Mouse (Mus musculus): ENCODE measurements around the gene Ndc80. TPM values are rescaled to one million over a fixed set of nuclear protein-coding genes. Genes with fewer than 3 reads are reported as not detected.
"Not testable (repeated sequence)": the region's sequence is repeated elsewhere in the genome, so short reads cannot be mapped to it uniquely, and the experiment has no call there.

Gene Ndc80
- total RNA-seq, 4 experiments from 2014 or later = not detected

DNA sequence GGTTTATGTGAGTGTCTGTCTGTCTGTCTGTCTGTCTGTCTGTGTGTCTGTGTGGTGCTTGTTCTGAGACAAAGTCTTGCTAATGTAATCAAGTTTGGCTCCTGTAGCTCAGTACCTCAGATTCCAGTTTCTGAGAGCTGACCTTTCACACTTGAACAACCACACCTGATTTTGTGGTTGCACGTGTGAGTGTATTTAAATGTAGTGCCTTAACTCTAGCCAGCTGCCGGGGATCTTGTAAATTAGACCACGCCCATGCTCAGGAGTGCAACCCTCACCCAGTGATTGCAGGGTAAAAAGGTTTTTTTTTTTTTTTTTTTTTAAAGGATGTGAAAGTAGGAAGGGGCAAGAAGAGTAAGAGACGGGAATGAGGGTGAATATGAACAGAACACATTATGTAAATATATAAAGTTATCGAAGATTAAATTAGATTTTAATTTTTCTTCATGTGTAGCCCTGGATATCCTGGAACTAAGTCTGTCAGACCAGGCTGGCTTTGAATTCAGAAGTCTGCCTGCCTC is 47.2 kb downstream of the Ndc80 start:
- no peak for DNase-seq (ENCODE audit: low spot score in 2 of 2)

- DNase-seq (ENCODE audit: low spot score in 2 of 2) = no peak
Measured at GRCm38 (mm10) chr17:71477481-71477880, 49.2 kb downstream of the Ndc80 start.

DNA sequence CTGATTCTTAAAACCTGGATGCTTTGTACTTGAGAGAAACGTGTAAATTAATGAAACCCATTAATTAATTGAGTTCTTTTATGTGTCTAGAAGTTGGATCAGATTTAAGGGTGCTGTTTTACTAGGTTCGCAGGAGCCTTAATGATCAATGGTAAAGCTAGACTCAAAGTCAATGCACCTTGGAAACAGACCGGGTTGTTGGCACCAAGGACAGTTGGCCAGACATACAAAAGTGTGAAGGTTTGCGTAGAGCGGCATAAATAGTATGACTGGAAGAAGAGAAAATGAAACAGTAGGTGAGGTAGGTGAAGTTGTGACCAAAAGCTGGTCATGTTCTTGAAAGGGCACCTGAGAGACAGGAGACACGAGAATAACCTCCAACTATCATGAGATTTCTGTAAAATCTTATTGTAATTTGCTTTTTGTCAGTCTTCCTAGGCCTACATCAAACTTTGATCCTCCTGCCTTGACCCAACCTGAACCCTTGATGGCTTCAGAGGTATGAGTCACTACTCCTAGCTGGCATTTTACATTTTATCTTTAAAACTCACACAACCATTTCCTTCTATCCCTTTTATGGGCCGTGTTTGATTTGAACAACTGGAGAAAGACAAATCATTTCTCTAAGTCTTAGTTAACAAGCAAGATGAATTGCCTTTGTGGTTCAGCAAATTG is 50.2 kb downstream of the Ndc80 start:
- no peak for DNase-seq (ENCODE audit: low spot score in 2 of 2)

DNA sequence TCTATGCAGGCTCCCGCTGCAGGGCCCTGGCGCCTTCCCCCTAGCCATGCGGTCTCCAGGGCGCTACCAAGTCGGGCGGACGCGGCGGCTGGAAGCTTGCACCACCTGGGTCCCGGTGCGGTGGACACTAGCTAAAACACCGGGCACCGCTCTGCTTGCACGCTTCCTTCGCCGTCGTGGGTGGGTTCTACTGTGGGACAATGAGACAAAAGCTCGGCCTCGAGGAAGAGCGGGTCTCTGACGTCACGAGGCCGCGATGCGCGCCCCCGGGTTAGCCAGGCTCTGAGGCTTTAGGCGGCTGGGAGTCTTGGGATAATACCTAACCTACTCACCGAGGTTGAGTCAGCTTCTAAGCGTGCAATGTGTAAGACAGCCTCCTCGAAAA is 51.0 kb downstream of the Ndc80 start:
- DNase-seq (ENCODE audit: low spot score in 2 of 2) = peak; percentile 39 to 41

DNA sequence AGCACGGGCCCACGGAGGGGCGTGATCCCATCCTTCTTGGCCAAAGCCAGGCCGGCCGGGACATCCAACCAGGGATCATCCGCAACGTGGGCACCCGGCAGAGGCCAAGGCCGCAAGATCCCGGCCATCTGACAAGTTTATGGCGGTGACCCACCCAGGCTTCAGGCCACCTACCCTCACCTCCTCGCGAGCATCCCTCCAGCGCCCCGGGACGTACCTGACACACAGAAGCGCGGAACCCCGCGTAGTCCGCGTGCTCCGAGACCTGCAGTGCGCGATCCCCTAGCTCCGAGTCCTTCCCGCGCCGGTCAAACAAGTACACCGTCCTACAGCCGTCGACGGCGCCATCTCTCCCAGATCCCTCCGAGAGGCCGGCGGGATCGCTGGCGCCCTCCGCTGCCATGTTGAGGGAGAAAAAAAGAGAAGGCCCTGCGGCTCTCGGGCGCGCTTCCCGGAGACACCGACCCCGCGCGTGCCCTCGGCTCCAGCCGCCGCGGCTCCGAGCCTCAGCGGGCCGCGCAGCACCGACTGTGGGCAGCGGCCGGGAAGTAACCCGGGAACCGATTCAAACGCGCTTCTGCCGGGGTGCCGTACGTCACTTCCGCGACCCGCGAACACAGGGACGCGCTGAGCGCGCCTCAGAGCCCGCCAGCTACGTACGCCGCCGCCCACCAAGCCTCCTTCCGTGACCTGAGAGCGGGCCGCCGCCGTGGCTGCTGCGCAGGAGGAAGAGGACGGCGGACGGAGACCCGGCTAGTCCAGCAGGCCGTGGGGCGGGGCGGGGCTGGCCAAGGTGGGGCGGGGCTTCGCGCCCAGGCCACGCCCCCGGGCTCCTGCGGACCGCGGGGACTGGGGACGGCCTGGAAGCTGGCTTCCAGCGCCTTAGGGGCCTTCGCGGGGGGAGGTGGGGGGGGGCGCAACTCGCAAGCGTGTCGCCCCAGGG is 51.6 kb downstream of the Ndc80 start, which contains the start of gene Smchd1:
Gene Smchd1, minus strand, starts transcription at position 582 of the 943 bp plus-strand sequence.
- DNase-seq (ENCODE audit: low spot score in 2 of 2) = peak; percentile 84 to 92

- no peak for DNase-seq (ENCODE audit: low spot score in 2 of 2)
Measured at GRCm38 (mm10) chr17:71474128-71474527, 52.5 kb downstream of the Ndc80 start.

DNA sequence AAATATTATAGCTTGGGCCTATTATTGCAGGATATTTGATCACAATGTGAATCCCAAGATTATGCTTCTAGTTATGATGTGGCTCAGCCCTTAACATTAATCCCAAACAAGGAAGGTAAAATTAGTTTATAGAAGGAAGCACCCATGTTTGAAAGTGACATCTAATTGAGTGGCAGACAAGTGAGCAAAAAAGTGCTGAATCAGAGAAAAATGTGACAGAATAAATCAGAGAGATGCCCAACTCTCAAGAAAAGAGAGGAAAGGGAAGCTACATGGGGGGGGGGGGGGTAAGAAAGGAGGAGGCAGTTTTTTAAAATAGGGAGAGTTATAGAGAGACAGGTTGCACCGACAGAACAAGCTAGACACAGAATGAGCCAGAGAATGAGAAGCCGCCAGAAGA is 55.4 kb downstream of the Ndc80 start:
- no peak for DNase-seq (ENCODE audit: low spot score in 2 of 2)

GRCm38 (mm10) chr17:71460312-71460711 is 66.3 kb downstream of the Ndc80 start:
- no peak for DNase-seq (ENCODE audit: low spot score in 2 of 2)

GRCm38 (mm10) chr17:71459818-71460217 is 66.8 kb downstream of the Ndc80 start, which contains the start of gene Gm4707:
TSS of gene Gm4707 (minus strand) at chr17:71459918.
- DNase-seq (ENCODE audit: low spot score in 2 of 2) = no peak

DNA sequence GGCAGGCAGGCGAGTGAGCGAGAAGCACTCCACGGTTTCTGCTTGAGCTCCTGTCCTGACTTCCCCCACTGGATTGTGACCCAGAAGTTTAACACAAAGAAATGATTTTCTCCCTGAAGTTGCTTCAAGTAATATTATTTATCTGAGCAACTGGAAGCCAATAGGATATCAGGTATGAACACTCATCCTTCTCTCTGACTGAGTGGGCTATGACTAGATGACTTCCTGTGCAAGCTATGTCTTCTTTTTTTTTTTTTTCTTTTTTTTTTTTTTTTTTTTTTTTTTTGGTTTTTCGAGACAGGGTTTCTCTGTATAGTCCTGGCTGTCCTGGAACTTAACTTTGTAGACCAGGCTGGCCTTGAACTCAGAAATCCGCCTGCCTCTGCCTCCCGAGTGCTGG is 69.3 kb downstream of the Ndc80 start:
- not testable (repeated sequence) for DNase-seq (ENCODE audit: low spot score in 2 of 2)

Other genes starting within 250 kb of the Ndc80 start
- 1 to 10 TPM; 2.8 to 5.3 (median 3.2) TPM for gene Emilin2, start 214.9 kb downstream of the Ndc80 start, total RNA-seq (2022)
- 1 to 10 TPM in 1 of 4 experiments, under 1 TPM in 2, not detected in 1; 0.27 to 1.2 (median 0.86) TPM for gene Gm4707, start 66.9 kb downstream of the Ndc80 start, total RNA-seq (2022)
- gene Smchd1, start 51.5 kb downstream of the Ndc80 start, total RNA-seq (2022) = 1 to 10 TPM; 6.9 to 9.0 (median 8.2) TPM
- gene Spdya, start 25.2 kb upstream of the Ndc80 start, total RNA-seq (2022) = under 1 TPM in 3 of 4 experiments, not detected in 1; 0.19 to 0.79 (median 0.31) TPM
- 10 to 100 TPM; 26.4 to 29.4 (median 28.1) TPM for gene Wdr43, start 89.0 kb upstream of the Ndc80 start, total RNA-seq (2022)
- 1 to 10 TPM; 1.4 to 2.4 (median 2.1) TPM for gene Togaram2, start 146.4 kb upstream of the Ndc80 start, total RNA-seq (2022)
- not detected for gene Pcare, start 226.0 kb upstream of the Ndc80 start, total RNA-seq (2022)
- 100 to 1,000 TPM; 105 to 135 (median 118) TPM for gene Clip4, start 241.6 kb upstream of the Ndc80 start, total RNA-seq (2022)

Data from gastrocnemius, adult 8-10 months (tissue).